Mouse (Mus musculus): ENCODE measurements around the gene Il1rapl2.

GRCm38 (mm10) chrX:138449856-138450255 is 879.4 kb downstream of the Il1rapl2 start:
- TF ChIP-seq POLR2A (IDR thresholded peaks at IDR 0.05; ENCODE audit: extremely low read depth, insufficient read depth, low read length) (no peak), CTCF (IDR thresholded peaks at IDR 0.05; ENCODE audit: low read depth, low read length) (no peak)

Measured in liver, adult 2 months (tissue).